Mouse (Mus musculus) neural tube, embryonic 14.5 days (tissue): ENCODE results near the gene Fam222b. TPM values are rescaled to one million over a fixed set of nuclear protein-coding genes. Genes with fewer than 3 reads are reported as not detected.

Experiments
- ATAC-seq: fragments of 200-750 bp; cut with Nextera tagmentation; 2 replicates; pipeline ENCODE4 v1.8.0; 2017; ENCODE audit warnings: low read depth, mild to moderate bottlenecking, moderate TSS enrichment, moderate library complexity
- H3K27ac ChIP-seq: fragments of 300-500 bp; sonication (generic); 2 replicates; pipeline ENCODE4 v1.5.1; 2014; ENCODE audit warnings: low read depth, mild to moderate bottlenecking, control low read depth, low read length, moderate library complexity, mixed read lengths
- H3K27me3 ChIP-seq: fragments of 300-500 bp; sonication (generic); 2 replicates; pipeline ENCODE4 v1.6.1; 2014; ENCODE audit warnings: low read length; ENCODE audit not compliant: control insufficient read depth, insufficient read depth
- H3K36me3 ChIP-seq: fragments of 300-500 bp; sonication (generic); 2 replicates; pipeline ENCODE4 v1.6.1; 2014; ENCODE audit warnings: low read length, mixed read lengths; ENCODE audit not compliant: control insufficient read depth, insufficient read depth
- H3K4me1 ChIP-seq: fragments of 300-500 bp; sonication (generic); 2 replicates; pipeline ENCODE4 v1.6.1; 2014; ENCODE audit warnings: low read length; ENCODE audit not compliant: control insufficient read depth, insufficient read depth
- H3K4me2 ChIP-seq: fragments of 300-500 bp; sonication (generic); 2 replicates; pipeline ENCODE4 v1.6.1; 2014; ENCODE audit warnings: mild to moderate bottlenecking, low read depth, low read length, control low read depth
- H3K4me3 ChIP-seq: fragments of 300-500 bp; sonication (generic); 2 replicates; pipeline ENCODE4 v1.5.1; 2014; ENCODE audit warnings: low read depth, low read length, control low read depth, mixed read lengths
- H3K9ac ChIP-seq: fragments of 300-500 bp; sonication (generic); replicated peaks from 2 replicates; pipeline ENCODE4 v1.6.1; 2014; ENCODE audit warnings: low read depth, mild to moderate bottlenecking, control low read depth, low read length, mixed read lengths
- H3K9me3 ChIP-seq: fragments of 300-500 bp; sonication (generic); 2 replicates; pipeline ENCODE4 v1.6.1; 2016; ENCODE audit warnings: low read length; ENCODE audit not compliant: control insufficient read depth
- WGBS: fragments of 180-500 bp; shearing (Covaris S2); extraction: QIAGEN DNeasy Blood & Tissue Kit; methylation state at CpG from one replicate; pipeline ENCODE4 v1.1.7; 2014; 5-methylcytosine and 5-hydroxymethylcytosine counted together
- polyA plus RNA-seq: library from polyadenylated mRNA; unstranded; fragments of >200 nt; fragmentation: Nextera tagmentation; extraction: Ambion mirVana; gene quantifications from 2 replicates; pipeline ENCODE4 v1.2.1, GENCODE M21; 2014

Gene Fam222b
- polyA plus RNA-seq, 1 experiment from 2014 or later, result 29.3 TPM

GRCm38 (mm10) chr11:78162504-78162903 is 68.0 kb downstream of the Fam222b start:
- Histone ChIP-seq H3K9me3 (no peaks in the 10 kb centered on the region), H3K4me1 (peaks cover 30% of the 10 kb centered on the region), H3K9ac (peak overlapping the region; percentile 97), H3K4me2 (peak overlapping the region; percentile 62), H3K4me3 (peak overlapping the region; percentile 85; the same call in 1 of the 2 replicates), H3K27ac (peak overlapping the region; percentile 98), H3K27me3 (no peaks in the 10 kb centered on the region), H3K36me3 (peaks cover 44% of the 10 kb centered on the region)
- WGBS, result 18% methylated on average over 6 of the region's 6 CpGs
- no peak for ATAC-seq

- H3K4me1 ChIP-seq, result peaks cover 29% of the 10 kb centered on the region
- ATAC-seq, result no peak
- H3K9me3 ChIP-seq, result no peaks in the 10 kb centered on the region
- WGBS, result 81% methylated on average over 2 of the region's 2 CpGs
- peak overlapping the region; percentile 85 for H3K4me3 ChIP-seq
- peak overlapping the region; percentile 97 for H3K9ac ChIP-seq
- H3K36me3 ChIP-seq, result peaks cover 39% of the 10 kb centered on the region
- peak overlapping the region; percentile 62 for H3K4me2 ChIP-seq
- peak overlapping the region; percentile 98 for H3K27ac ChIP-seq
- no peaks in the 10 kb centered on the region for H3K27me3 ChIP-seq
Observed at GRCm38 (mm10) chr11:78163045-78163444, 68.6 kb downstream of the Fam222b start.

GRCm38 (mm10) chr11:78163681-78164603 is 69.5 kb downstream of the Fam222b start:
- WGBS, result under 1% methylated on average over 22 of the region's 22 CpGs
- Histone ChIP-seq H3K4me2 (peak overlapping the region; percentile 62), H3K4me3 (peak overlapping the region; percentile 85), H3K9ac (peak overlapping the region; percentile 97), H3K9me3 (no peaks in the 10 kb centered on the region), H3K27ac (peak overlapping the region; percentile 98), H3K4me1 (peaks cover 27% of the 10 kb centered on the region), H3K27me3 (no peaks in the 10 kb centered on the region), H3K36me3 (peaks cover 30% of the 10 kb centered on the region)
- peak; percentile 35 for ATAC-seq

DNA sequence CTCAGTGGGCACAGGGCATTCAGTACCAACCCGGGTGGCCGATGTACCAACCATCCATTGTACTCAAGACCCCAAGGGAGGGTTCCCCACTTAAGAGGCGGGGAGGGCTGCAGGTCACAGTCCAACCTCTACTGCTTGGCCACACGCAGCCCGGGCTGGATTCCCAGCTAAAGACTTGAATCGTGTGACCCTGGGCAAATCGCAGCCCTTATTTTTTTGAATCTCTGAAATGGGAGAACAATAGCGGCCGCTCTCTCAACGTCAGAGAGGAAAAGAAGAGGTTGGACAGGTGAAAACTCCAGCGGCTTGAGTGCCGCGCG is 70.1 kb downstream of the Fam222b start:
- H3K27me3 ChIP-seq, result no peaks in the 10 kb centered on the region
- peak overlapping the region; percentile 85 for H3K4me3 ChIP-seq
- peak overlapping the region; percentile 97 for H3K9ac ChIP-seq
- H3K27ac ChIP-seq, result peak overlapping the region; percentile 98
- H3K4me2 ChIP-seq, result peak overlapping the region; percentile 62
- no peaks in the 10 kb centered on the region for H3K9me3 ChIP-seq
- WGBS, result under 1% methylated on average over 14 of the region's 14 CpGs
- H3K4me1 ChIP-seq, result peaks cover 27% of the 10 kb centered on the region
- H3K36me3 ChIP-seq, result peaks cover 24% of the 10 kb centered on the region
- ATAC-seq, result 0 out of 2 replicates have a peak, but pooled peaks have one; percentile 2

- Histone ChIP-seq H3K4me3 (peak within 1 kb of the TSS; percentile 85), H3K36me3 (peaks cover 19% of the 10 kb centered on the region), H3K9ac (peak within 1 kb of the TSS; percentile 97), H3K9me3 (no peaks in the 10 kb centered on the region), H3K4me2 (peak within 1 kb of the TSS; percentile 62), H3K4me1 (peaks cover 27% of the 10 kb centered on the region), H3K27me3 (no peaks in the 10 kb centered on the region), H3K27ac (peak within 1 kb of the TSS; percentile 98)
- ATAC-seq, result peak; percentile 85
- WGBS, result under 1% methylated on average over 72 of the region's 78 CpGs
Observed at GRCm38 (mm10) chr11:78164924-78165760, 70.7 kb downstream of the Fam222b start, which contains the start of gene Traf4. TSS of gene Traf4 (minus strand) at chr11:78165589.

- Histone ChIP-seq H3K4me1 (peaks cover 27% of the 10 kb centered on the region), H3K27ac (peak overlapping the region; percentile 98), H3K36me3 (peaks cover 13% of the 10 kb centered on the region), H3K4me3 (peak overlapping the region; percentile 85), H3K9ac (peak overlapping the region; percentile 97), H3K4me2 (peak overlapping the region; percentile 62), H3K27me3 (no peaks in the 10 kb centered on the region), H3K9me3 (no peaks in the 10 kb centered on the region)
- ATAC-seq, result peak; percentile 20
- WGBS, result 3% methylated on average over 16 of the region's 16 CpGs
Observed at GRCm38 (mm10) chr11:78165761-78166109, 71.3 kb downstream of the Fam222b start.

GRCm38 (mm10) chr11:78166161-78166560 is 71.7 kb downstream of the Fam222b start:
- H3K9me3 ChIP-seq, result no peaks in the 10 kb centered on the region
- H3K36me3 ChIP-seq, result peaks cover 8% of the 10 kb centered on the region
- H3K27me3 ChIP-seq, result no peaks in the 10 kb centered on the region
- 0 out of 2 replicates have a peak overlapping the region, but pooled peaks have one; percentile 98 for H3K27ac ChIP-seq
- peak overlapping the region; percentile 62 for H3K4me2 ChIP-seq
- peak overlapping the region; percentile 85 for H3K4me3 ChIP-seq
- ATAC-seq, result no peak
- 59% methylated on average over 4 of the region's 4 CpGs for WGBS
- peaks cover 27% of the 10 kb centered on the region for H3K4me1 ChIP-seq
- peak overlapping the region; percentile 97; the same call in 1 of the 2 replicates for H3K9ac ChIP-seq

DNA sequence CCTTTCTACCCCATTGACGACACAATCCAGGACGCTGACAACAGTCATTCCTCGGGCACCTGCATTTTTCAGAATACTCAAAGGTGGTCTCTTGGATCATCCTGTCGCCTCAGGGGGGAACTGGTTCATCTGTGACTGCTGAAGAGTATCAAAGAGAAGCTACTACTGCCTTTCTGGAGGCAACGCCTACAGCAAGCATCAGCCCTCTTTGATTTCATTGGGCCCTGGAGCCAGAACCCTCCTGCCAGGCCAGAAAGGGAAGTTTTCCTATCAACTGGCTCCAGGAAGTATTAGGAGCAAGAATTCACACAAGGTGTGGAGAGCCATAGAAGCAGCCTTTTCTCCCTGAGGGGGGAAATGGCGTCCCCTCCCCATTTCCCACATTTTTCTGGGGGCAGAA is 72.2 kb downstream of the Fam222b start:
- no peak overlapping the region for H3K9ac ChIP-seq
- H3K36me3 ChIP-seq, result peaks cover 6% of the 10 kb centered on the region
- no peak overlapping the region for H3K27ac ChIP-seq
- H3K4me3 ChIP-seq, result no peak overlapping the region
- peaks cover 27% of the 10 kb centered on the region for H3K4me1 ChIP-seq
- 79% methylated on average over 6 of the region's 6 CpGs for WGBS
- H3K4me2 ChIP-seq, result no peak overlapping the region
- H3K9me3 ChIP-seq, result no peaks in the 10 kb centered on the region
- H3K27me3 ChIP-seq, result no peaks in the 10 kb centered on the region
- ATAC-seq, result no peak
